Mouse (Mus musculus) myocyte (in vitro differentiated cells): Measurements from ENCODE around the gene Ankrd16. TPM values are rescaled to one million over a fixed set of nuclear protein-coding genes. Genes with fewer than 3 reads are reported as not detected.
A peak's percentile ranks its signal among the peaks of the same experiment; 100 is the strongest.

Source experiments
- H3K27me3 ChIP-seq: one replicate; pipeline ENCODE4 v1.6.1; 2011; ENCODE audit not compliant: control insufficient read depth, insufficient read depth, insufficient read length
- H3K36me3 ChIP-seq: one replicate; pipeline ENCODE4 v1.6.1; 2011; ENCODE audit not compliant: control insufficient read depth, insufficient read depth
- H3K4me2 ChIP-seq: one replicate; pipeline ENCODE4 v1.6.1; 2011; ENCODE audit warnings: low read depth, control low read depth
- H3K4me3 ChIP-seq: one replicate; pipeline ENCODE4 v1.5.1; 2011; ENCODE audit warnings: mild to moderate bottlenecking, control low read depth, moderate library complexity
- H3K79me2 ChIP-seq: one replicate; pipeline ENCODE4 v1.6.1; 2011; ENCODE audit not compliant: control insufficient read depth, insufficient read depth
- H3ac ChIP-seq: one replicate; pipeline ENCODE4 v1.6.1; 2011; ENCODE audit not compliant: control insufficient read depth, insufficient read length
- CEBPB ChIP-seq: IDR thresholded peaks from 2 replicates; pipeline ENCODE4 v1.6.1; 2011; ENCODE audit warnings: mild to moderate bottlenecking, moderate library complexity; ENCODE audit not compliant: poor library complexity, insufficient read depth, severe bottlenecking
- E2F4 ChIP-seq: IDR thresholded peaks from one replicate; pipeline ENCODE4 v1.6.1; 2011; ENCODE audit warnings: mild to moderate bottlenecking, control low read depth, moderate library complexity; ENCODE audit not compliant: insufficient read depth
- MAX ChIP-seq: IDR thresholded peaks from one replicate; pipeline ENCODE4 v1.6.1; 2011; ENCODE audit warnings: low read depth, mild to moderate bottlenecking, control low read depth
- MYOD1 ChIP-seq, 3 experiments: IDR thresholded peaks; one replicate each; pipeline ENCODE4 v1.6.1; 2011; ENCODE audit warnings: control low read depth in 2 of 3, low read depth in 2 of 3, mild to moderate bottlenecking in 2 of 3, moderate library complexity in 1 of 3; ENCODE audit not compliant: insufficient read length in 2 of 3, control insufficient read depth in 1 of 3
- MYOG ChIP-seq, 3 experiments: IDR thresholded peaks; one replicate each; pipeline ENCODE4 v1.6.1; 2011; ENCODE audit warnings: control low read depth in 2 of 3, low read depth in 2 of 3, mild to moderate bottlenecking in 2 of 3; ENCODE audit not compliant: insufficient read length in 2 of 3, control insufficient read depth in 1 of 3, insufficient read depth in 1 of 3
- POLR2A ChIP-seq: IDR thresholded peaks from one replicate; pipeline ENCODE4 v1.6.1; 2011; ENCODE audit warnings: low read depth, mild to moderate bottlenecking, control low read depth, moderate library complexity; ENCODE audit not compliant: insufficient read length
- POLR2AphosphoS2 ChIP-seq: IDR thresholded peaks from one replicate; pipeline ENCODE4 v1.6.1; 2011; ENCODE audit warnings: low read depth, control low read depth; ENCODE audit not compliant: insufficient read length
- REST ChIP-seq: IDR thresholded peaks from one replicate; pipeline ENCODE4 v1.6.1; 2011; ENCODE audit warnings: mild to moderate bottlenecking, control low read depth, moderate library complexity; ENCODE audit not compliant: insufficient read depth, insufficient read length
- SRF ChIP-seq: IDR thresholded peaks from one replicate; pipeline ENCODE4 v1.6.1; 2011; ENCODE audit warnings: low read depth; ENCODE audit not compliant: control insufficient read depth, insufficient read length
- TCF12 ChIP-seq: IDR thresholded peaks from one replicate; pipeline ENCODE4 v1.6.1; 2011; ENCODE audit warnings: mild to moderate bottlenecking, control low read depth; ENCODE audit not compliant: poor library complexity, insufficient read depth, severe bottlenecking
- TCF3 ChIP-seq: IDR thresholded peaks from one replicate; pipeline ENCODE4 v1.6.1; 2011; ENCODE audit warnings: low read depth, control low read depth; ENCODE audit not compliant: insufficient read length
- USF1 ChIP-seq: IDR thresholded peaks from one replicate; pipeline ENCODE4 v1.6.1; 2011; ENCODE audit warnings: low read depth, mild to moderate bottlenecking, control low read depth, moderate library complexity
- polyA plus RNA-seq: library from polyadenylated mRNA; unstranded; fragments of >200 nt; fragmentation: generic; extraction: Trizol; gene quantifications from one replicate; pipeline ENCODE4 v1.2.1, GENCODE M21; 2012; ENCODE audit warnings: missing spikeins

The Ankrd16 gene
- polyA plus RNA-seq, 1 experiment, result 9.3 TPM

- peaks cover 42% of the 10 kb centered on the region for H3K79me2 ChIP-seq
- peak overlapping the region; percentile 95 for H3K4me2 ChIP-seq
- H3K4me3 ChIP-seq, result peak overlapping the region; percentile 82
- H3K27me3 ChIP-seq, result no peaks in the 10 kb centered on the region
- H3K36me3 ChIP-seq, result peaks cover 9% of the 10 kb centered on the region
- peak in 1 of 3 experiments; percentile 14 for TF ChIP-seq MYOG (IDR thresholded peaks at IDR 0.05; ENCODE audit: control insufficient read depth in 1 of 3, insufficient read depth in 1 of 3, insufficient read length in 2 of 3, low read depth in 2 of 3)
- TF ChIP-seq SRF, result no peak
- TF ChIP-seq POLR2AphosphoS2, result peak; percentile 5
- no peak for TF ChIP-seq CEBPB
- TF ChIP-seq POLR2A, result peak; percentile 68
- TF ChIP-seq TCF3, result no peak
- peak; percentile 98 for TF ChIP-seq USF1
- TF ChIP-seq MYOD1 (IDR thresholded peaks at IDR 0.05; ENCODE audit: control insufficient read depth in 1 of 3, insufficient read length in 2 of 3, low read depth in 2 of 3), result peak in 1 of 3 experiments; percentile 1
- no peak for TF ChIP-seq E2F4
- H3ac ChIP-seq, result peak overlapping the region; percentile 50
These were observed 579 bp downstream of the Ankrd16 start for GRCm38 (mm10) chr2:11778087-11778823.

- TF ChIP-seq POLR2AphosphoS2 (no peak), MYOD1 (IDR thresholded peaks at IDR 0.05; ENCODE audit: control insufficient read depth in 1 of 3, insufficient read length in 2 of 3, low read depth in 2 of 3) (no peak), POLR2A (no peak), MAX (no peak), USF1 (no peak), CEBPB (no peak), SRF (no peak), TCF12 (no peak), REST (no peak), MYOG (IDR thresholded peaks at IDR 0.05; ENCODE audit: control insufficient read depth in 1 of 3, insufficient read depth in 1 of 3, insufficient read length in 2 of 3, low read depth in 2 of 3) (no peak), TCF3 (no peak), E2F4 (no peak)
- H3ac ChIP-seq, result no peak overlapping the region
- H3K79me2 ChIP-seq, result peaks cover 13% of the 10 kb centered on the region
- no peak overlapping the region for H3K4me2 ChIP-seq
- peaks cover 53% of the 10 kb centered on the region for H3K36me3 ChIP-seq
- H3K27me3 ChIP-seq, result no peaks in the 10 kb centered on the region
- no peak overlapping the region for H3K4me3 ChIP-seq
These were observed 6.5 kb downstream of the Ankrd16 start for GRCm38 (mm10) chr2:11784159-11784558.

GRCm38 (mm10) chr2:11794668-11795067, 17.0 kb downstream of the Ankrd16 start:
- no peak for TF ChIP-seq TCF12
- TF ChIP-seq REST, result no peak
- TF ChIP-seq USF1, result no peak
- no peak for TF ChIP-seq E2F4
- no peak for TF ChIP-seq POLR2AphosphoS2
- TF ChIP-seq POLR2A, result no peak
- H3K79me2 ChIP-seq, result no peaks in the 10 kb centered on the region
- H3K27me3 ChIP-seq, result no peaks in the 10 kb centered on the region
- no peak overlapping the region for H3K4me2 ChIP-seq
- H3K36me3 ChIP-seq, result peaks cover 8% of the 10 kb centered on the region
- H3K4me3 ChIP-seq, result no peak overlapping the region
- H3ac ChIP-seq, result no peak overlapping the region

GRCm38 (mm10) chr2:11797930-11798364, 20.3 kb downstream of the Ankrd16 start:
- no peaks in the 10 kb centered on the region for H3K36me3 ChIP-seq
- no peak overlapping the region for H3K4me2 ChIP-seq
- TF ChIP-seq TCF3, result no peak
- no peaks in the 10 kb centered on the region for H3K79me2 ChIP-seq
- H3ac ChIP-seq, result no peak overlapping the region
- no peaks in the 10 kb centered on the region for H3K27me3 ChIP-seq
- H3K4me3 ChIP-seq, result no peak overlapping the region

GRCm38 (mm10) chr2:11801299-11801930, 23.7 kb downstream of the Ankrd16 start:
- TF ChIP-seq MYOD1 (IDR thresholded peaks at IDR 0.05; ENCODE audit: control insufficient read depth in 1 of 3, insufficient read length in 2 of 3, low read depth in 2 of 3), result no peak
- Histone ChIP-seq H3K4me3 (no peak overlapping the region), H3K79me2 (no peaks in the 10 kb centered on the region), H3ac (no peak overlapping the region), H3K27me3 (no peaks in the 10 kb centered on the region), H3K4me2 (no peak overlapping the region), H3K36me3 (no peaks in the 10 kb centered on the region)

Other genes with a start within 250 kb of the Ankrd16 start
- 2.0 TPM for gene Pfkfb3, start 223.8 kb upstream of the Ankrd16 start, polyA plus RNA-seq
- gene Rbm17, start 173.7 kb upstream of the Ankrd16 start, polyA plus RNA-seq, result 86.4 TPM
- not detected for gene Gm17490, start 151.6 kb upstream of the Ankrd16 start, polyA plus RNA-seq
- not detected for gene Il2ra, start 135.1 kb upstream of the Ankrd16 start, polyA plus RNA-seq
- 0.22 TPM for gene Il15ra, start 72.6 kb upstream of the Ankrd16 start, polyA plus RNA-seq
- gene Fbh1, start 294 bp upstream of the Ankrd16 start, polyA plus RNA-seq, result 34.0 TPM